Comparison of ENCODE assay signal across 14 mouse cellular contexts in genomic region chr5:124266821-124267220, GRCm38 (mm10). TPM values are rescaled to one million over a fixed set of nuclear protein-coding genes. Genes with fewer than 3 reads are reported as not detected.
DNase-seq lines count a peak whose midpoint lies in the region; ATAC-seq and TF ChIP-seq lines count a peak whose summit lies in the region.
"Had no signal": no experiment of that assay in that cellular context is flagged by ENCODE, and none has a peak within 500 bp of the region (broad histone marks: within the 10 kb centered on the region; RNA-seq: fewer than 3 reads in every experiment).

No protein-coding gene starts in this region.

- DNase-seq in adrenal gland, adult (ENCODE audit: inconsistent age in 2 of 2, low spot score in 1 of 2): peak; percentile 18 to 58
- no peak for DNase-seq in adrenal gland, postnatal 10 days
- peak; percentile 15 for DNase-seq in kidney, adult 9 months
- no peak for DNase-seq in kidney, postnatal 25 days
- DNase-seq in MEL (ENCODE audit: low read depth, low spot score): peak; percentile 70
- no peak for DNase-seq in liver, embryonic 14.5 days (ENCODE audit: low read depth in 3 of 3, low spot score in 3 of 3)
- no peak for DNase-seq in embryo, embryonic 11 days
- no peak for DNase-seq in B cell, adult 2 months
- DNase-seq: cerebellum, adult 11-12 months; kidney, postnatal 10 days; thymus, postnatal 4 days had no signal

- no peak for TF ChIP-seq RAD21 in MEL (IDR thresholded peaks at IDR 0.05; ENCODE audit: low read depth, low read length)

- H3K79me2 ChIP-seq in MEL (ENCODE audit: control insufficient read depth, insufficient read depth, low read length, poor library complexity): no peaks in the 10 kb centered on the region

- no peaks in the 10 kb centered on the region for H3K9me3 ChIP-seq in MEL (replicated peaks; ENCODE audit: insufficient read depth, low read length)
- no peaks in the 10 kb centered on the region for H3K9me3 ChIP-seq in liver, embryonic 14.5 days (ENCODE audit: control insufficient read depth, low read length)
- H3K9me3 ChIP-seq: forebrain, embryonic 13.5 days had no signal

- no peak overlapping the region for H3K4me2 ChIP-seq in liver, embryonic 14.5 days (ENCODE audit: low read depth)
- H3K4me2 ChIP-seq: forebrain, embryonic 13.5 days had no signal

- peak overlapping the region; percentile 59 for H3K27ac ChIP-seq in MEL (ENCODE audit: control insufficient read depth, low read depth, low read length)
- no peak overlapping the region for H3K27ac ChIP-seq in liver, embryonic 14.5 days
- H3K27ac ChIP-seq: forebrain, embryonic 13.5 days; macrophage; stomach, postnatal 0 days had no signal

- peak; percentile 76 to 88 for TF ChIP-seq EP300 in MEL (IDR thresholded peaks at IDR 0.05; ENCODE audit: low read depth in 1 of 2, low read length in 2 of 2)
- 0 out of 2 replicates have a peak, but pooled peaks have one; percentile 13 for TF ChIP-seq EP300 in liver, embryonic 14.5 days (IDR thresholded peaks at IDR 0.05; ENCODE audit: low read depth)

- no peak overlapping the region for H3K4me3 ChIP-seq in MEL (ENCODE audit: control insufficient read depth in 1 of 2, insufficient read depth in 1 of 2, low read depth in 2 of 2, low read length in 2 of 2)
- H3K4me3 ChIP-seq in liver, embryonic 14.5 days (ENCODE audit: insufficient read depth in 1 of 2, low read depth in 2 of 2, low read length in 2 of 2): no peak overlapping the region
- H3K4me3 ChIP-seq: forebrain, embryonic 13.5 days had no signal

- no peak overlapping the region for H3K9ac ChIP-seq in MEL (ENCODE audit: control insufficient read depth, low read depth, low read length, poor library complexity, severe bottlenecking)
- H3K9ac ChIP-seq in liver, embryonic 14.5 days (replicated peaks): no peak overlapping the region
- H3K9ac ChIP-seq: forebrain, embryonic 13.5 days had no signal

- WGBS in liver, embryonic 14.5 days (ENCODE audit: insufficient replicate concordance): 17% methylated on average over 6 of the region's 6 CpGs

- peak; percentile 37; the same call in 1 of the 2 replicates for ATAC-seq in liver, embryonic 14.5 days (ENCODE audit: insufficient read depth)
- ATAC-seq: forebrain, embryonic 13.5 days had no signal

- H3K4me1 ChIP-seq in MEL (ENCODE audit: control insufficient read depth in 1 of 2, insufficient read depth in 2 of 2, low read length in 2 of 2): peaks cover 7 to 23% of the 10 kb centered on the region in 2 experiments
- peaks cover 0 to 6% of the 10 kb centered on the region in 2 experiments; a peak in 2 of 4 replicates for H3K4me1 ChIP-seq in liver, embryonic 14.5 days (replicated peaks; ENCODE audit: control insufficient read depth in 2 of 2, insufficient read depth in 2 of 2, low read length in 1 of 2)

- no peak for TF ChIP-seq CTCF in MEL (IDR thresholded peaks at IDR 0.05 in 2 of 3, conservative IDR thresholded peaks at IDR 0.05 in 1 of 3; ENCODE audit: control insufficient read depth in 1 of 3, insufficient read depth in 1 of 3, low read depth in 2 of 3, low read length in 3 of 3, poor library complexity in 1 of 3, severe bottlenecking in 1 of 3)
- TF ChIP-seq CTCF in liver, embryonic 14.5 days (IDR thresholded peaks at IDR 0.05; ENCODE audit: low read depth): no peak

- H3K27me3 ChIP-seq in MEL (ENCODE audit: control insufficient read depth in 1 of 2, insufficient read depth in 2 of 2, low read length in 2 of 2): no peaks in the 10 kb centered on the region
- H3K27me3 ChIP-seq in liver, embryonic 14.5 days (ENCODE audit: control insufficient read depth, insufficient read depth, low read length): no peaks in the 10 kb centered on the region
- H3K27me3 ChIP-seq: forebrain, embryonic 13.5 days had no signal

- TF ChIP-seq POLR2A in MEL (IDR thresholded peaks at IDR 0.05; ENCODE audit: control insufficient read depth in 1 of 2, insufficient read depth in 1 of 2, low read depth in 1 of 2, low read length in 2 of 2, poor library complexity in 1 of 2): no peak

- H3K36me3 ChIP-seq in MEL (ENCODE audit: control insufficient read depth in 1 of 2, insufficient read depth in 2 of 2, low read length in 2 of 2): peaks cover 1 to 16% of the 10 kb centered on the region in 2 experiments
- H3K36me3 ChIP-seq in liver, embryonic 14.5 days (replicated peaks; ENCODE audit: control insufficient read depth, insufficient read depth, low read depth): no peaks in the 10 kb centered on the region; the same call in none of the 2 replicates

TF ChIP-seq in MEL, 35 proteins besides CTCF, POLR2A, EP300 and RAD21:
- no peak for TF ChIP-seq E2F4 (IDR thresholded peaks at IDR 0.05; ENCODE audit: borderline replicate concordance, low read depth, low read length)
- TF ChIP-seq BHLHE40 (IDR thresholded peaks at IDR 0.05; ENCODE audit: borderline replicate concordance, low read depth, low read length): peak; percentile 27; the same call in 1 of the 2 replicates
- peak; percentile 92 for TF ChIP-seq TAL1 (IDR thresholded peaks at IDR 0.05; ENCODE audit: low read length)
- TF ChIP-seq SIN3A (IDR thresholded peaks at IDR 0.05; ENCODE audit: low read length): peak; percentile 17; the same call in 1 of the 2 replicates
- no peak for TF ChIP-seq ZKSCAN1 (IDR thresholded peaks at IDR 0.05; ENCODE audit: low read depth, low read length)
- peak; percentile 95 for TF ChIP-seq ETS1 (IDR thresholded peaks at IDR 0.05; ENCODE audit: low read depth, low read length)
- TF ChIP-seq TCF12 (IDR thresholded peaks at IDR 0.05; ENCODE audit: low read depth, low read length): peak; percentile 88
- peak; percentile 88 for TF ChIP-seq GATA1 (IDR thresholded peaks at IDR 0.05; ENCODE audit: low read depth, low read length)
- no peak for TF ChIP-seq MYC (IDR thresholded peaks at IDR 0.05; ENCODE audit: low read depth, low read length)
- no peak for TF ChIP-seq ELF1 (IDR thresholded peaks at IDR 0.05; ENCODE audit: low read depth, low read length)
- 0 out of 2 replicates have a peak, but pooled peaks have one; percentile 8 for TF ChIP-seq MAZ (IDR thresholded peaks at IDR 0.05; ENCODE audit: low read depth, low read length)
TF ChIP-seq in MEL: peak in this region for 7.

RNA-seq across cellular contexts. Expression of gene Pitpnm2, which starts 17.3 kb away (rescaled TPM):
- total RNA-seq in adrenal gland, postnatal 10 days (2021): 10 to 100 TPM; 40.4 to 53.6 TPM
- 5.7 and 7.0 TPM in 2 replicates for total RNA-seq in MEL (2012; rRNA removed)
- 10 to 100 TPM in 1 of 2 experiments, not detected in 1; 22.2 TPM for polyA plus RNA-seq in MEL (2012; ENCODE audit: insufficient read depth in 1 of 2, insufficient read length in 2 of 2, low read depth in 1 of 2, low replicate concordance in 2 of 2, missing spikeins in 1 of 2)
- polyA plus RNA-seq in liver, embryonic 14.5 days (2012; rRNA removed): 4.7 and 5.8 TPM in 2 replicates
- polyA plus RNA-seq in liver, embryonic 14.5 days (2014; fragmentation: Nextera tagmentation; extraction: Ambion mirVana): 1.9 and 2.1 TPM in 2 replicates

Comparison
In these comparisons a context has a peak if more than half of its experiments do, and no peak if none do; other contexts are left out.
1. DNase-seq: peak in adrenal gland, adult (2 of 2), kidney, adult 9 months (single experiment) and MEL (single experiment); none in adrenal gland, postnatal 10 days (single experiment), kidney, postnatal 25 days (0 of 2), liver, embryonic 14.5 days (0 of 3), embryo, embryonic 11 days (single experiment) and B cell, adult 2 months (0 of 2).